Mouse (Mus musculus) midbrain, embryonic 14.5 days (tissue): ENCODE results near the gene Lrch1. TPM values are rescaled to one million over a fixed set of nuclear protein-coding genes. Genes with fewer than 3 reads are reported as not detected.

Experiments used
- ATAC-seq: fragments of 200-750 bp; cut with Nextera tagmentation; 2 replicates; pipeline ENCODE4 v1.8.0; 2017; ENCODE audit warnings: moderate number of reproducible peaks, moderate library complexity; ENCODE audit not compliant: low FRiP score, low TSS enrichment
- DNase-seq: peaks from one replicate; pipeline ENCODE4 v3.0.0-alpha.2; 2015
- H3K27ac ChIP-seq: fragments of 300-500 bp; sonication (generic); replicated peaks from 2 replicates; pipeline ENCODE4 v1.5.1; 2014; ENCODE audit warnings: mild to moderate bottlenecking, low read depth, low read length, moderate library complexity
- H3K27me3 ChIP-seq: fragments of 300-500 bp; sonication (generic); 2 replicates; pipeline ENCODE4 v1.6.1; 2014; ENCODE audit warnings: low read length, control low read depth, mixed read lengths; ENCODE audit not compliant: control insufficient read depth, insufficient read depth
- H3K36me3 ChIP-seq: fragments of 300-500 bp; sonication (generic); 2 replicates; pipeline ENCODE4 v1.6.1; 2014; ENCODE audit warnings: low read length, control low read depth; ENCODE audit not compliant: control insufficient read depth, insufficient read depth
- H3K4me1 ChIP-seq: fragments of 300-500 bp; sonication (generic); 2 replicates; pipeline ENCODE4 v1.6.1; 2014; ENCODE audit warnings: mild to moderate bottlenecking, antibody characterized with exemption, low read length, control low read depth; ENCODE audit not compliant: control insufficient read depth, insufficient read depth
- H3K4me2 ChIP-seq: fragments of 300-500 bp; sonication (generic); 2 replicates; pipeline ENCODE4 v1.6.1; 2014; ENCODE audit warnings: mild to moderate bottlenecking, low read length, moderate library complexity
- H3K4me3 ChIP-seq: fragments of 300-500 bp; sonication (generic); replicated peaks from 2 replicates; pipeline ENCODE4 v1.5.1; 2014; ENCODE audit warnings: low read depth, low read length
- H3K9ac ChIP-seq: fragments of 300-500 bp; sonication (generic); replicated peaks from 2 replicates; pipeline ENCODE4 v1.6.1; 2014; ENCODE audit warnings: mild to moderate bottlenecking, low read length, moderate library complexity
- H3K9me3 ChIP-seq: fragments of 300-500 bp; sonication (generic); 2 replicates; pipeline ENCODE4 v1.6.1; 2016; ENCODE audit warnings: low read length, control low read depth, mixed read lengths; ENCODE audit not compliant: control insufficient read depth
- WGBS: fragments of 180-500 bp; shearing (Covaris S2); extraction: QIAGEN DNeasy Blood & Tissue Kit; methylation state at CpG from one replicate; pipeline ENCODE4 v1.1.7; 2014; 5-methylcytosine and 5-hydroxymethylcytosine counted together
- polyA plus RNA-seq: library from polyadenylated mRNA; unstranded; fragments of >200 nt; fragmentation: Nextera tagmentation; extraction: Ambion mirVana; gene quantifications from 2 replicates; pipeline ENCODE4 v1.2.1, GENCODE M21; 2014

Lrch1 gene
- 14.3 and 19.4 TPM in 2 replicates for polyA plus RNA-seq

DNA sequence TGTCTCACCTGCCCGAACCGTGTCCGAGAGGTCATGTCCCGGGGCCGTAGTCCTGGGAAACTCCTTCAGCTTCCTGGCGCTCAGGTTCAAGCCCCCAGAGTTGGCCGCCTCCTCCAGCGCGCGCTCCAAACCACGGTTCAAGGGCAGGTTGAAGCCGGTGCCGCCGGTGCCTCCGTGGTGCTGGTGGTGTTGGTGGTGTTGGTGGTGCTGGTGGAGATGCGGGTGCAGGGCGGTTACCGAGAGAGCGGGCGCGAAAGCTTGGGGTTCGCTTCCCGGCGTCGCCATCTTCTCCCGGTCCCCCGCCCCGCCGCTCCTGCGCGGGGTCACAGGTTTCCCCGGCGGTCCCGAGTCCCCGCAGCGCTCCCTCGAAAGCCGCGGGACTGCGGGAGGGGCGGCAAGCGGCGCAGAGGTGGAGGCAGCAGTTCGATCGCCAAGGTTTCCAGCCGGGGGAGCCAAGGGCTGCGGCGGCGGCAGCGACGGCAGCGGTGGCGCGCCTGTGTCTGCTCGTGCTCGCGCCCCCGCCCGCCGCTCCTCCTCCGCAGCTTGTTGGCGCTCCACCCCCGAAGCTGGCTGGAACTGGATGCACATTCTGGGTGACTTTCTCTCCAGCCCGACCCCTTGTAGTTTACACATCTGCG, at the start of gene Lrch1:
Lrch1 (minus strand) TSS at position 501 of the 638 bp plus-strand sequence.
- peak; percentile 77 for ATAC-seq
- H3K9ac ChIP-seq = peak within 1 kb of the TSS; percentile 92
- H3K4me2 ChIP-seq = peak within 1 kb of the TSS; percentile 71
- peak within 1 kb of the TSS; percentile 89 for H3K27ac ChIP-seq
- no peaks in the 10 kb centered on the region for H3K9me3 ChIP-seq
- WGBS = under 1% methylated on average over 61 of the region's 65 CpGs
- H3K4me1 ChIP-seq = peaks cover 24% of the 10 kb centered on the region
- H3K36me3 ChIP-seq = no peaks in the 10 kb centered on the region
- peak within 1 kb of the TSS; percentile 88 for H3K4me3 ChIP-seq
- no peaks in the 10 kb centered on the region for H3K27me3 ChIP-seq
- peak; percentile 92 for DNase-seq

DNA sequence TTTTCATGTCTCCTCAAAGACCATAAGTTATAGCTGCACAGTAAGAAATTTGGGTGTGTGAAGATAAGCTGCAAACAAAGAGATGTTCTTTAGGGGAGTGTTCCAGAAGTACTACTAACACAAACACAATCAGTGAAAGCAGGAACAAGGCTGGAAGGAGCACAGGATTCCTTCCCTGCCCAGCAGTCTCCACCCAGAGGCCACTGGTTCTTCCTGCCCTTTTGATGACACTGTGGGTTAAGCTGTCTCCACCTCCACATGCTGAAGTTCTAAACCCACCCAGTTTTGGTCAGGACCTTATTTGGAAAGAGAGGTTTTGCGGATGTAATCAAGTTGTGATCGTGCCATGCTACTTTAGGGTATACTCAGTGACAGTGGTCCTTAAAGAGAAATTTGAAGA, 49.4 kb upstream of the Lrch1 start:
- Histone ChIP-seq H3K4me2 (no peak overlapping the region), H3K27ac (no peak overlapping the region), H3K27me3 (no peaks in the 10 kb centered on the region), H3K4me3 (no peak overlapping the region), H3K36me3 (no peaks in the 10 kb centered on the region), H3K4me1 (no peaks in the 10 kb centered on the region), H3K9me3 (no peaks in the 10 kb centered on the region), H3K9ac (no peak overlapping the region)
- no peak for ATAC-seq
- 95% methylated on average over 2 of the region's 2 CpGs for WGBS
- DNase-seq = no peak

DNA sequence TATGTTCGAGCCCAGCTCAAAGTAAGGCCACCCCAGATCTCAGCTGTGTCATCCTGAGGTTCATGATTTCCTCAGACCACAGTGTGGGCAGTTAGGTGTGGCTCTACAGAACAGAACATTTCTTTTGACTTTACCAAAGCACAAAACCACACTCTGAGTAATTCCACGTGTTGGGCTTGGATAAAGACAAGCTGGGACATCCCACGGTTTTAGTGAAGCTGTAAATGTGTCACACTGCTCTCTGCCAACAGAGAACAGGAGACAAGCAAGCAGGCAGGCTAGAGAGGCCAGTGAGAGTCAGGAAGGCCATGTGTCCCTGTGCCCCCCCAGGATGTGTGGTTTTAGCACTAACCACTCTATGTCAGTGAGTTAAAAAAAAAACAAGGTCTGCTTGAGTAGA, 48.9 kb upstream of the Lrch1 start:
- H3K4me3 ChIP-seq = no peak overlapping the region
- H3K27me3 ChIP-seq = no peaks in the 10 kb centered on the region
- ATAC-seq = no peak
- H3K9ac ChIP-seq = no peak overlapping the region
- H3K4me2 ChIP-seq = no peak overlapping the region
- DNase-seq = no peak
- H3K9me3 ChIP-seq = no peaks in the 10 kb centered on the region
- no peak overlapping the region for H3K27ac ChIP-seq
- H3K4me1 ChIP-seq = no peaks in the 10 kb centered on the region
- WGBS = 80% methylated on average over 3 of the region's 3 CpGs
- H3K36me3 ChIP-seq = no peaks in the 10 kb centered on the region

DNA sequence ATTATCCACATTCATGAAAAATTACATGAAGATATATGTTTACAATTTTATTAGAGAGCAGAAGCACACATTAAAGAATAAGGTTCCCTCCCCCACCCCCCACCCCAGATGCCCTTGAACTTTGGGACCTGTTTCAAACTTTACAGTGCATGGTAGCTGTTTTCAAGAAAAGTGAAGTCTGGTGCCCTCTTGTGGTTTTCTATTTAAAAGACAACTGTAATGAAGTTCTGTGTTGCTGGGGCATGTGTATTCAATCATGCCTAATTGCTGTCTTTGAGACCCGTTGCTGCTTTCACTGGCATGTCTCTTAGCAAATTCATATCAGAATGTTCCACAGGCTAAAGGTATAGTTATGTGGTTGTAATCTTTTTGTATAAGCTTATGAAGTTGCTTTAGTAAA, 42.8 kb upstream of the Lrch1 start:
- Histone ChIP-seq H3K27ac (no peak overlapping the region), H3K4me1 (no peaks in the 10 kb centered on the region), H3K36me3 (no peaks in the 10 kb centered on the region), H3K9ac (no peak overlapping the region), H3K4me3 (no peak overlapping the region), H3K4me2 (no peak overlapping the region), H3K9me3 (no peaks in the 10 kb centered on the region), H3K27me3 (no peaks in the 10 kb centered on the region)
- no peak for ATAC-seq
- peak; percentile 90 for DNase-seq
- WGBS = 10% methylated on average over 1 of the region's 1 CpGs

DNA sequence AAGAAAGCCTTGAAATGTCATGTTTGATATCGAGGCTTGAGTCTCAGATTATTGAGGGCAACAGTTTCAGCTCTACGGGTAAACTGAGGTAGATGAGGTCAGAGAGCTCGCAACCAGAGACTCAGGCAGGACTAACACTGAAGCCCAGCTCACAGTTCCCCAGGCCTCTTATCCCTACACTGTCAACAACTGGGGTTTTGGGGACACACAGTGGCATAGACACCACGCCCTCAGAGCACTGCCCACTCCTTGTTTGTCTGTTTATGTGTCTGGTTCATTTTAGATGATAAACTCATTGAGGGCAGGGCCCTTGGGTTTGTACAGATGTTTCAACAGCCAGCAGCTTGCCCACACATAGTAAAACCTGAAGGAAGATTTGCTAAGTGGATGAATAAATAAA, 42.2 kb upstream of the Lrch1 start:
- WGBS = 90% methylated on average over 4 of the region's 4 CpGs
- Histone ChIP-seq H3K27ac (no peak overlapping the region), H3K4me2 (no peak overlapping the region), H3K36me3 (no peaks in the 10 kb centered on the region), H3K27me3 (no peaks in the 10 kb centered on the region), H3K4me1 (no peaks in the 10 kb centered on the region), H3K9ac (no peak overlapping the region), H3K4me3 (no peak overlapping the region), H3K9me3 (no peaks in the 10 kb centered on the region)
- DNase-seq (no peak), ATAC-seq (no peak)

DNA sequence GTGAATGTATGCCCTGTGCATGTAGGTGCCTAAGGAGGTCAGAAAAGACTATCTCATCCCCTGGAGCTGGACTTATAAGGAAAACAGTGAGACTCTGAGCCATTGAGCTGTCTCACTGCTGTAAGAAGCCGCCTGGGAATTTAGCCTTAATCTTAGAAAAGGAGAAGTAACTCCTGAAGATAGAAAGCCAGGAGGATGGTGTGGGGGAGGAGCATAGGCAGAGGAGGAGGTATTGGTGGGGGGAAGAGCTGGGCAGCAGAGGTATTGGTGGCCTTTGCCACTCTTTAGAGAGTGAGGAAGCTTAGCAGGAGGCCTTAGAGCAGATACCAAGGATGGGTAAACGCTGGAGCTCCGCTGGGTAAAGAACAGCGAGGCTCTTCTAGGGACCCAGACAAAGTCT, 41.6 kb upstream of the Lrch1 start:
- Histone ChIP-seq H3K4me2 (no peak overlapping the region), H3K4me1 (no peaks in the 10 kb centered on the region), H3K36me3 (no peaks in the 10 kb centered on the region), H3K27me3 (no peaks in the 10 kb centered on the region), H3K27ac (no peak overlapping the region), H3K4me3 (no peak overlapping the region), H3K9ac (no peak overlapping the region), H3K9me3 (no peaks in the 10 kb centered on the region)
- WGBS = 36% methylated on average over 4 of the region's 4 CpGs
- ATAC-seq (no peak), DNase-seq (no peak)

DNA sequence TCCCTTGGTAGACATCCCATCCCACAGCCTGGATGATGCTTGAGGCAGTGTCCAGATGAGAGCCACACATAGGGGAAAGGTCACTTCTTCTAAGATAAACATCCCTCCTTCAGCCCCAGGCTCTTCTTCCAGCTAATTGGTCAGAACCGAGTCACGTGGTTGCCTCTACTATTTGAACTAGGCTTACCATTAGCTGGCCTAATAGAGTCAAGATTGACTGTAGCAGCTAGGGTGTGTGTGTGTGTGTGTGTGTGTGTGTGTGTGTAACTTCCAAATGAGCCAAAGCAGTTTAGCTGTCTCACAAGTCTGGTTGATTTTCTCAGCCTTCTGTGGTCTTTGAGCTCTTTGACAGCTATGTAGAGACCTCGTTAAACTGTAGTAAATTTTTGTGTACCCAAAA, 38.9 kb upstream of the Lrch1 start:
- Histone ChIP-seq H3K4me1 (no peaks in the 10 kb centered on the region), H3K27me3 (no peaks in the 10 kb centered on the region), H3K36me3 (no peaks in the 10 kb centered on the region), H3K4me3 (no peak overlapping the region), H3K9ac (no peak overlapping the region), H3K4me2 (no peak overlapping the region), H3K9me3 (no peaks in the 10 kb centered on the region), H3K27ac (no peak overlapping the region)
- WGBS = 83% methylated on average over 3 of the region's 3 CpGs
- ATAC-seq (no peak), DNase-seq (no peak)

DNA sequence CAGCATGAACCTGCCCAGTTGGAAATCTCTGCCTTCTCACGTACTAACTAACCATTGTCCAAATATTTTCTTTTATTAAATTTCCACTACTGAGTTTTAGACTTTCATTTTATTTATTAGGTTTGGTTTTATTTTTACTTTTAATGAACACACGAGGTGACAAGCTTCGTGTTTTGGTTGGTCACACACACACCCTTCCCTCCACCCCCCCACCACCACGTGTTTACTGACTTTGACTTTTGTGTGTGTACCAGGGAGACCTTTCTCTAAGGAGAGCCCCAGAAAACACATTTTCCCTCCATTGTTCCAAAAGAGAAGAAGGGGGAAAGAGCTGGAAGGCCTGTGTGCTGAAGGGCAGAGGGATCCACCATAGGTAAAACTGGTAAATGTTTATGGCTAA, 38.0 kb upstream of the Lrch1 start:
- 54% methylated on average over 4 of the region's 4 CpGs for WGBS
- Histone ChIP-seq H3K4me3 (no peak overlapping the region), H3K4me2 (no peak overlapping the region), H3K9ac (no peak overlapping the region), H3K4me1 (no peaks in the 10 kb centered on the region), H3K27ac (no peak overlapping the region), H3K36me3 (no peaks in the 10 kb centered on the region), H3K9me3 (no peaks in the 10 kb centered on the region), H3K27me3 (no peaks in the 10 kb centered on the region)
- DNase-seq = no peak
- ATAC-seq = no peak

DNA sequence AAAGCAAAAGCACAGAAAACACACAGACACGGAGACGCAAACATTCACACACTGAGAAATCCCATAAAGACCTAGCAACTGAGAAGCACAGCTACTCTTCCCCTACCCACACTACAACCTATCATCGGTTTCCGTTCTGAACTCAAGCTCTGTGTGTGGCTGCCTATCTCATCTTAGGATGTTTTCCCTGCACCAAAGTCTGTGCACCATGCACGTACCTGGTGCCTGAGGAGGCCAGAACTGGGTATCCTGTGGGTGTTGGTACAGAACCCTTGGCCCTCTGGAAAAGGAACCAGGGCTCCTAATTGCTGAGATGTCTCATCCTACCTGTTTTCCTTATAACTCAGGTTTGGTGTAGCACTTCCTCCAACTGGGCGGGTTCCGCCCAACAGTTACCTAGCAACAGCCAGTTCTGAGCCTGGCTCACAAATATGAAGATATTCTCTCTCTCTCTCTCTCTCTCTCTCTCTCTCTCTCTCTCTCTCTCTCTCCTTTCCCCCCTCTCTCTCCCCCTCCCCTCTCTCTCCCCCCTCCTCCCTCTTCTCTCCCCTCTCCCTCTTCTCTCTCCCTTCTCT, 37.2 kb upstream of the Lrch1 start:
- Histone ChIP-seq H3K4me3 (no peak overlapping the region), H3K4me2 (no peak overlapping the region), H3K36me3 (no peaks in the 10 kb centered on the region), H3K4me1 (no peaks in the 10 kb centered on the region), H3K27me3 (no peaks in the 10 kb centered on the region), H3K9ac (no peak overlapping the region), H3K27ac (no peak overlapping the region), H3K9me3 (no peaks in the 10 kb centered on the region)
- DNase-seq = no peak
- 75% methylated on average over 7 of the region's 7 CpGs for WGBS
- no peak for ATAC-seq
